Mouse (Mus musculus): ENCODE measurements at regions not wholly inside any gene's neighbourhood (a gene's known extent, or its start where the extent isn't known, plus 50 kb on each side); places are given as distances from the start of the nearest gene placed in this dataset.

DNA sequence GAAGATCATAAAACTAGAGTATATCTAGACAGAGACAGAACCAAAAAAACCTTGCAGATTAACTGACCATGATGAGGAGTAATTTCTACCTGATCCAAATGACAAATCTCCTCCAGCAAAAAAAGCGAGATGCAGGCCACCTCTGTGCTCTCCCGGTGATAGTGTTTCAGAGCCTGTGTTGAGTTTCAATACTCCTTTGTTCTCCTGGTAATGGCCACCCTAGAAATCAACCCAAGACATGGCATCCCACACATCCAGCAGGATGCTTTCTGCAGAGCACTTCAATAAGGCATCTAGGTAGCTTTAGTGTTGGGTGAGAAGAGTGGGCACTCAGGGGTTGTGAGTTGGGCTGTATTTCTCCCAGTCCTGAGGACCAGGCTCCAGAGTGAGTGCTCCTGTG lies 371.3 kb upstream of the Sall1 start:
- DNase-seq, result no peak

DNA sequence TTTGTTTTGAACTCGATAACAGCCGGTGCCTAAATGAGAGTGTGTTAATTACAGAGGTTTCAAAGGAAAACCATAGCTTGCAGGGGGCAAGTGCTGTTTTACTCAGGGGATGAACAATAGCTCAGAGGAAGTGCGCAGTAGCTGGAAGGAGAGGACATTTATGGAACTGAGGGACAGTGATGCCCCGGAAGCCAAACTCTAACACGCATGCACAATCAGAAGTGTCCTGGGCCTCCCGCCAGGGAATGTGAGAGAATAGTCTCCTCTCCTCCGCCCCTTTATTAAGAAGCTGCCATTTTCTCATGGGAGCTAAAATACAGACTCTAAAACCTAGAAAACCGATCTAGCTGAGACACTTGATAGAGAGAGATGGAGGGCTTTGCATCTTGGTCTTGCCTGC lies 368.5 kb upstream of the Sall1 start:
- DNase-seq, result no peak

- DNase-seq, result no peak
Measured at GRCm38 (mm10) chr8:89412046-89412445, 368.1 kb upstream of the Sall1 start.

- no peak for DNase-seq
Measured at GRCm38 (mm10) chr8:89406688-89407087, 362.7 kb upstream of the Sall1 start.

- no peak for DNase-seq
Measured at GRCm38 (mm10) chr8:89404287-89404686, 360.3 kb upstream of the Sall1 start.

DNA sequence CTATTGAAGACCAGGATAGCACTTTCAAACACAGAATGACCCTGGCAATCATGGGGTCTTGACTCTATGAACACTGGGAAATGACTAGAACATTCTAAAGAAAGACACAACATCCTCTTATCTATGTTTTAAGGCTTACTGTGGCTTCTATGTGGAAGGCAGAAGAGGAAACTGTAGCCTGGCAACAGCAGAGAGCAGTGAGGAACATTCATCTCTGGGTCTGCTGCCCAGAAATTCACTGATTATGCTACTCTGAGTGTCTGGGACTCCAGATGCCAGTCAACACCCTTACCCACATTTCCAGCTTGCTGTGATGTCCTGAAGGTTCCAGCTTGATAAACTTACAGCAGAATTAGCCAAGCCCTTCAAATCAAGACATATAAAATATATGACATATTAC lies 352.7 kb upstream of the Sall1 start:
- no peak for DNase-seq

- DNase-seq, result no peak
Measured at GRCm38 (mm10) chr8:89392749-89393148, 348.8 kb upstream of the Sall1 start.

DNA sequence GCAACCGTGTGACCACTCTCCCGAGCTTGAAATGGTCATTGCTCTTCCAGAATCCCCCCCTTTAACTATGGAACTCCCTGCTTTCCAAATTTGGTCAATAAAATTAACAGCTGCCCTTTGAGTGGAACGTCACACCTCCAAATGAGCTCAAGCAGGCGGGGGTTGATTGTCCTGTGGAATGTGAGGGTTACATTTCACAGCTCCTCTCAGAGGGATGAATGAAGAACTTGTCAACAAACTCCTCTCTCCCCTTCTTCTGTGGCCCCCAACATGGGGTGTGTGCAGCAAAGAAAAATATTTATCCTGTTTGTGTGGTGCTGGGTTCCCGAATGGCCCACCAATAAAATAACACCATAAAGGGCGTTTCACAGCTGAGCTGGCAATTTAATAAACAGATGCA lies 344.8 kb upstream of the Sall1 start:
- no peak for DNase-seq

DNA sequence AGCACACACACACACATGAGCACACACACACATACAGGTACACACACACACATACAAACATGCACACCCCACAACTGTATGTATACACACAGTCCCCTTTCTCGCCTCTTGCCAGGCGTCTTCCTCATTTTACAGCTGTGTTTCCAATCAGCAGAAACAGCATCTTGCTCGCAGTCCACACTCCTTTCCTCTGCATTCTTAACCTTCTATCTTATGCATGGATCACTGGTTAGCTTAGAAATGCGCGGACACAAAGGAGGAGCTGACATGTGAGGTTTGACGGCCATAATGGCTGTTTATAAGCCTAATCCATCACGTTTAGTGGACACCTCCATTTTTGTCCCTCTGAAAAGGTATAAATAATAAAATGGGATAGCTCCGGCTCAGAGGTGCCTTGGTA lies 343.3 kb upstream of the Sall1 start:
- DNase-seq, result no peak

DNA sequence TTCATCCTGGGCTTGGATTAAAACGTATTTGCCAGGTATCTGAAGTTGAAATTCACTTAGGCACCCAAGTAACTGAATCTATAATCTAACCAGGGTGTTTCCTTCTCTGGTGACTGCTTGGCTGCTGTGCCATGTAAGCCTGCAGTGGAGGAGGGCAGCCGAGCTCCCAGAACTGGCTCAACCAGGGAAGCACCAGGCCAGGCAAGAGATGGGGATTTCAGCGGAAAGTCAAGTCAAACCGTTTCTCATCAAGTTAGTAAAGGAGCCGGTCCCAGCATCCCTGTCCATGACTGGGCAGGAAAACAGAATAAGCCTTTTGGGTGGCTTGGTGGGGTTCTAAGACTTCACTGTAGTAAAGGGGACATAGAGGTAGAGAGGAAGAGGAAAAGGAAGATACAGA lies 341.1 kb upstream of the Sall1 start:
- DNase-seq, result no peak

GRCm38 (mm10) chr8:89383781-89384180 lies 339.8 kb upstream of the Sall1 start:
- no peak for DNase-seq

DNA sequence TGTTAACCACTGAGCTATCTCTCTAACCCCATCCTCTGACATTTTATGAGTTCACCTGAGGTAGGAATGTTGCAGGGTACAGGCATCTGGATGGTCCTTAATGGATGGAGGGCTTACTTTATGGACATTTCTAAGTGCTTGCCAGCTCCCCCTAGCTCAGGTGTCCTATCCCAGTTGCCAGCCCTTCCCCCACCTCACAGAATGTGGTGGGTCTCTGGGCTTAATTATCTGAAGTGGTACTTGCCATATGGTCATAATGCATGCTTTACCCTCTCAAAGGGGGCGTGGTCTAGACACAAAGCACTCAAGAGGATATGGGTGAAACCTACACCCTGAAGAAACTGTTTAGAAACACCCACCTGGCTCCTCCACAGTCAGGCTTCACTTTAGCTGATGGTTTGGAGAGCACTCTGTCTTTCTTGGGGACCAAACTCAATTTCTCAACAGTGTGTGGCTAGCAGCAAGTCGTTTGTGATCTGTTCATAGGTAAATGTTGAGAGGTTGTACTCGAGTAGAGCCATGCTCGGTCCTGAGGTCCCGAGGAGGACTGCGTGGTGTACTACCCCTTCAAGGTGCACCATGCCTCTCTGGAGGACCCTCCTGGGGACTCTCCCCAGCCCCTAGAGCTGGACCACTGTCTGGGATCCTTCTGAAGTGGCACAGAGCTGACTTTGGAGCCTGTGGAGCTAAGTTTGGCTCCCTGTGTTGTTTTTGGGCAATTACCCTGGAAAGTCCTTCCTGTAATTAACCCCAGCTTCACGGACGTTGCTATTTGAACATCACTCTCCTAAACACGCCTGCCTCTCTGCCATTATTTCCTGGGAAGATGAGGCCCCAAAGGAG lies 338.8 kb upstream of the Sall1 start:
- DNase-seq, result no peak

DNA sequence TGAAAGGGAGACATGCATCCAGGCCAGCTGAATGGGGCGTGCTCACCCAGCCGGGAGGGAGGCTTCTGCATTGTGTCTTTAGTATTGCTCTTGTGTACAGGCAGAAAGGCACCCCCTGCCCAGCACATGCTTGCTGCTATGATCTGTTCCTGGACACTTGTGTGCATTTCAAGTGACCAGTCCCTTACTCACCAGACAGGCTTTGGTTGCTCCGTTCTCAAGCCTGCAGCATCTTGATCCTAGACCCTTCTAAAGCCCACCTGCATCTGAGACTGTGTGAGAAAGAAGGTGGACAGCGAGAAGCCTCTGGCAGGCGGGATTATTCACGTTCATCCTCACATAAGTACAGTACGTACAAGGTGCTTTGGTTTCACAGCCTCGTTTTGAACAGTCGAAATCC lies 336.5 kb upstream of the Sall1 start:
- no peak for DNase-seq

DNA sequence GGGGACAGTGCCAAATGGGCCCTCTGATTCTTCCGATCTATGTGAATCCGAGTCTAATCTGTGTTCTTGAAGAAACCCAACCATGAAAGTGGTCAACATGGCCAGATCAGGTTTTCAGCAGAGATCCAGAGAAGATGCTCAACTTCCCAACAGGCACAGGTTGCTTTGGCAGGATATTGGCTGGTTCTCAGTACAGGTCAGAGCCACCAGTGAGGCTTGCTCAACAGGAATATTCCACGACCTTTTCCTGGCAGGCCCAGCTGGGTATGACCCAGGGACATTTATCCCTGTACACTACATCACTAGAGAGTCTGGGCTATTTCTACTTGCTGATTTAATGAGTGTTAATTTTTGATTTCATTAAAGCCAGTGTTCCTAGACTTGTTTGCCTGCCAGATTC lies 328.8 kb upstream of the Sall1 start:
- DNase-seq, result no peak

DNA sequence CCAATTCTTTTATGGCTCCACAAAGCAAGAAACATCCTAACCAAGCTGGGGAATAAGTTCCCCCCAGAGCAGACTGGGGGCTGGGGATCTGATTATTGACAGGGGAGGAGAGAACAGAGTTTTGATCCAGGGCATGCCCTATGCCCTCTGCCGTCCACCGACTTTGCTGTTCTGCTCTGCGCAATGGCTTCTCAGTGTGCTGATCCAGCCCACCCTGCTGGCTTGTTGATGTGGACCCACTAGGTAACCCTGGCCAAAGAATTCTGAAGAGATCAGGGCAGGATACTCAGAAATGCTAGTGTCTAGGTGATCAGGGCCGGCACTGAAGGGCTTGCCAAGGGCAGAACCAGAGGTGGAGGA lies 327.8 kb upstream of the Sall1 start:
- no peak for DNase-seq

DNA sequence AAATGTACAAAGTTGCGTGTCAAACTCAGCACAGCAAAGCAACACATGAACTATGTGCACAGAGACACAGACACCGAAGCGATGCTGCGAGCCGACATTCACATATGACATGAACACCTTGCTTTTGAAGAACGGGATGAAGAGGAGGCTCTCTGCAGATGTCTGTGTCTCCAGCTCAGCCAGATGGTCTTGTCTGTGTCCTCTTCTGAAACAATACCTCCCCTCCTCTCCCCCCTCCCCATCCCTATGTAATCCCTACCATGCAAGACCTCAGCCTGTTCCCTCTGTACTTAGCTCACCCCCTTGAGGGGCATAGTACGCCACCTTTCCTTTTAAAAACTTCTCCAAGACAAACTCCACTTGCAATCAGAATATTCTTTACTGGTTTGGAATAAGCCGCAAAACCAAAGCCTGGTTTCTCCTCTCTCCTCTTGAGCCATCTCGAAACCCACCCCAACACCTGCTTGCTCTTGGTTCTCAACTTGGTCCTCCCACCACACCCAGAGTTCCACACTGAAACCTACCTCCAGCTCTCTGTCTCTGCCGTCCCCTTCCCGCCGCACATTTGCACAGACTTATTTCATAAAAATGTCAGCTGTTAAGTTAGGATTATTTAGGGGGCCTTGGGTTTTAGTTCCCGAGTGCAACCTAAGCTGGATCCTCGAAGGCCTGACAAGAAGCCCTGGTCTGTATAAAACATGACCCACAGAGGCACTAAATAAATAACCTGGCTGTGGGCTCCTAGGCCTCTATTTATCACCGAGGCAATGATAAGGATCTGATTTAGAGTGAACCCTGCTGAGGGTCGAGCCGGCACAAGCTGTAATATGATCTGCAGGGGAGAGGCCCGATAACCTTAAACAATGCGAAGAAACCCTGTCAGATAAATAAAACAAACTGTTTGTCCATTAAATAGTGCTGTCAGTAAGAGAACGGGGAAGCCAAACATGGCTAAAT lies 327.1 kb upstream of the Sall1 start:
- no peak for DNase-seq

- no peak for DNase-seq
Measured at GRCm38 (mm10) chr8:89365430-89365829, 321.5 kb upstream of the Sall1 start.

DNA sequence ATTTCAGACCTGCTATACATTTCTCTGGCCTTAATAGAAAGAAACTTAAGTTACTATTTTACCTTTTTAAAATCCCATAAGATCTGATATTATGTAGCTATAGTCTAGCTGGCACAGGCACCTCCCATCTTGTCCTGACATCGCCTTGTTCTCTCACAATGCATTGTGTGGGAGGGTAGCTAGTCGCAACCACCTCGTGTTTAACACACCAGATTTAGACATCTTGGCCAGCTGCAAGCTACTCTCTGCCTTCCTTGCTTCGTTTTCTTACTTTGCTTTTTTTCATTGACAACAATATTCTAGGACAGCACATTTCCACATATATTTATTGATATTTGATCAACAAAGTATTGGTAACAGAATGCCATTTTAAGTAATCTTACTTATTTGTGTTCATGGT lies 314.4 kb upstream of the Sall1 start:
- no peak for DNase-seq

DNA sequence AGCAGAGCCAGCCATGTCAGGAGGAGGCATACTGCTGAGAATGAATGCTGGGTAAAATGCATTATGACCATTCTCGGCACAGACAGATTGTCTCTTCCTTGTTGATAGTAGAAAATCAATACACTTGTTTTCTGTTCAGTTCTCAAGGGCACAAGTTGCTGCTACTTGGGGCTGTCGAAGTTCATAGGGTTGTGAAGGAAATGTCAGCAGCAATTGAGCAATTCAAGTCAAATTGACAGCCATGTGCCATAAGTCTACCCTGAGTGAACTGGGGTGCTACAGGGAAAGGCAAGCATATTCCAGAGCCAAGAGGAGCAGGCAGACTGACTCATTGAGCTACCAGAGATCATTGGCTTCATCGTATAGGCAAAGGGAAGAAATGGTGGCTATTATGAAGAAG lies 301.6 kb upstream of the Sall1 start:
- no peak for DNase-seq

DNA sequence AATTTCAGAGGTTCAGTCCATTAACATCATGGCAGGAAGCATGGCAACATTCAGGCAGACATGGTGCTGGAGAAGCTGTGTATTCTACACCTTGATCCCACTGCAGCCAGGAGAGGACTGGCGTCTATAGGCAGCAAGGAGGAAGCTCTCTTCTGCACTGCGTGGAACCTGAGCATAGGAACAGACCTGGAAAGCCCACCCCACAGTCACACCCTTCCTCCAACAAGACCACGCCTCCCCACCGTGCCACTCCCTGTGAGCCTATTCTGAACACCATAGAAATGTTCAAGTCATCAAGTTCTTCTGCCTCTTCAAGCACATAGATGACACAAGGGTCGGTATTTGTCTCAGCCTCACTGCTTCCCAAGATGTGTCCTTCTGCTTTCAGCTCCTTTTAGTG lies 297.7 kb upstream of the Sall1 start:
- DNase-seq, result no peak

GRCm38 (mm10) chr8:89335416-89335815 lies 291.5 kb upstream of the Sall1 start:
- no peak for DNase-seq

GRCm38 (mm10) chr8:89325751-89326351 lies 281.9 kb upstream of the Sall1 start:
- DNase-seq, result no peak

GRCm38 (mm10) chr8:89325248-89325645 lies 281.3 kb upstream of the Sall1 start:
- no peak for DNase-seq
